Mouse (Mus musculus) spleen, adult 12 weeks (tissue): ENCODE results near the gene Chrm4.

Experiments
- DNase-seq: peaks from one replicate; pipeline ENCODE4 v3.0.0; 2022; ENCODE audit warnings: low spot score

The Chrm4 gene

GRCm38 (mm10) chr2:91944170-91944950, 17.3 kb downstream of the Chrm4 start:
- DNase-seq = peak; percentile 64

- no peak for DNase-seq
Observed at GRCm38 (mm10) chr2:91945483-91945882, 18.4 kb downstream of the Chrm4 start, which contains the start of gene Gm9821. Gene Gm9821 (plus strand): TSS chr2:91945703.

GRCm38 (mm10) chr2:91946836-91947235, 19.8 kb downstream of the Chrm4 start:
- DNase-seq = no peak

- peak; percentile 37 for DNase-seq
Observed at GRCm38 (mm10) chr2:91947397-91948150, 20.5 kb downstream of the Chrm4 start.

GRCm38 (mm10) chr2:91948151-91948509, 21.1 kb downstream of the Chrm4 start:
- no peak for DNase-seq

GRCm38 (mm10) chr2:91948792-91949241, 21.8 kb downstream of the Chrm4 start:
- no peak for DNase-seq

GRCm38 (mm10) chr2:91949411-91950274, 22.6 kb downstream of the Chrm4 start:
- no peak for DNase-seq

- no peak for DNase-seq
Observed at GRCm38 (mm10) chr2:91950275-91951085, 23.4 kb downstream of the Chrm4 start.

- DNase-seq = no peak
Observed at GRCm38 (mm10) chr2:91953825-91954224, 26.8 kb downstream of the Chrm4 start.

- DNase-seq = no peak
Observed at GRCm38 (mm10) chr2:91955121-91955591, 28.1 kb downstream of the Chrm4 start.

- no peak for DNase-seq
Observed at GRCm38 (mm10) chr2:91955875-91956274, 28.8 kb downstream of the Chrm4 start.

GRCm38 (mm10) chr2:91957096-91957495, 30.0 kb downstream of the Chrm4 start:
- DNase-seq = no peak

GRCm38 (mm10) chr2:91958049-91958448, 31.0 kb downstream of the Chrm4 start:
- no peak for DNase-seq

- no peak for DNase-seq
Observed at GRCm38 (mm10) chr2:91958701-91959457, 31.8 kb downstream of the Chrm4 start.

- DNase-seq = no peak
Observed at GRCm38 (mm10) chr2:91959544-91960410, 32.7 kb downstream of the Chrm4 start.

GRCm38 (mm10) chr2:91960459-91960858, 33.4 kb downstream of the Chrm4 start:
- no peak for DNase-seq

GRCm38 (mm10) chr2:91961901-91962761, 35.1 kb downstream of the Chrm4 start:
- no peak for DNase-seq

GRCm38 (mm10) chr2:91962864-91963401, 35.9 kb downstream of the Chrm4 start:
- DNase-seq = no peak
